Mouse (Mus musculus) cerebellum, adult 2 months (tissue): ENCODE results near the gene Fchsd2. TPM values are rescaled to one million over a fixed set of nuclear protein-coding genes. Genes with fewer than 3 reads are reported as not detected.

ENCODE experiments used
- DNase-seq, 2 experiments: peaks; one replicate each; pipeline ENCODE4 v3.0.0; 2021
- H3K27ac ChIP-seq: fragments of 200-500 bp; 2 replicates; pipeline ENCODE4 v1.5.1; 2012; ENCODE audit warnings: low read length, control low read depth, inconsistent platforms; ENCODE audit not compliant: insufficient read depth
- H3K27me3 ChIP-seq: fragments of 200-500 bp; 2 replicates; pipeline ENCODE4 v1.6.1; 2012; ENCODE audit warnings: inconsistent platforms, mild to moderate bottlenecking, low read length, moderate library complexity; ENCODE audit not compliant: control insufficient read depth, insufficient read depth
- H3K4me1 ChIP-seq: fragments of 200-500 bp; 2 replicates; pipeline ENCODE4 v1.6.1; 2011; ENCODE audit warnings: low read length; ENCODE audit not compliant: control insufficient read depth, insufficient read depth
- H3K4me3 ChIP-seq: fragments of 200-500 bp; replicated peaks from 2 replicates; pipeline ENCODE3; 2011; ENCODE audit warnings: mild to moderate bottlenecking, low read depth, low read length, control low read depth; ENCODE audit not compliant: insufficient read depth
- CTCF ChIP-seq: fragments of 200-500 bp; IDR thresholded peaks from 2 replicates; pipeline ENCODE4 v1.5.1; 2011; ENCODE audit warnings: low read depth, mild to moderate bottlenecking, control low read depth, low read length, moderate library complexity, borderline replicate concordance; ENCODE audit not compliant: insufficient read depth
- POLR2A ChIP-seq: fragments of 200-500 bp; IDR thresholded peaks from 2 replicates; pipeline ENCODE4 v1.6.1; 2011; ENCODE audit warnings: low read length, control low read depth, borderline replicate concordance; ENCODE audit not compliant: insufficient read depth
- WGBS: fragments of 180-500 bp; shearing (Covaris S2); methylation state at CpG from one replicate; pipeline ENCODE4 v1.1.7; 2018; 5-methylcytosine and 5-hydroxymethylcytosine counted together
- polyA plus RNA-seq: library from polyadenylated mRNA; depleted of rRNA; stranded (reverse); fragments of >200 nt; gene quantifications from 2 replicates; pipeline ENCODE4 v1.2.3, GENCODE M21; 2012

Fchsd2 gene
- polyA plus RNA-seq, 1 experiment: 29.3 TPM

GRCm38 (mm10) chr7:101099981-101100380 is 7.3 kb downstream of the Fchsd2 start:
- Histone ChIP-seq H3K27me3 (no peaks in the 10 kb centered on the region), H3K27ac (no peak overlapping the region), H3K4me3 (no peak overlapping the region), H3K4me1 (peaks cover 15% of the 10 kb centered on the region)
- no peak for TF ChIP-seq POLR2A
- WGBS: 82% methylated on average over 3 of the region's 3 CpGs
- DNase-seq: no peak

- DNase-seq: peak; percentile 84 to 86
- Histone ChIP-seq H3K27ac (peak overlapping the region; percentile 17), H3K4me3 (peak overlapping the region; percentile 10), H3K27me3 (no peaks in the 10 kb centered on the region), H3K4me1 (peaks cover 10% of the 10 kb centered on the region)
- 2% methylated on average over 10 of the region's 10 CpGs for WGBS
- TF ChIP-seq CTCF (no peak), POLR2A (no peak)
These were observed 8.6 kb downstream of the Fchsd2 start for GRCm38 (mm10) chr7:101101156-101101691.

DNA sequence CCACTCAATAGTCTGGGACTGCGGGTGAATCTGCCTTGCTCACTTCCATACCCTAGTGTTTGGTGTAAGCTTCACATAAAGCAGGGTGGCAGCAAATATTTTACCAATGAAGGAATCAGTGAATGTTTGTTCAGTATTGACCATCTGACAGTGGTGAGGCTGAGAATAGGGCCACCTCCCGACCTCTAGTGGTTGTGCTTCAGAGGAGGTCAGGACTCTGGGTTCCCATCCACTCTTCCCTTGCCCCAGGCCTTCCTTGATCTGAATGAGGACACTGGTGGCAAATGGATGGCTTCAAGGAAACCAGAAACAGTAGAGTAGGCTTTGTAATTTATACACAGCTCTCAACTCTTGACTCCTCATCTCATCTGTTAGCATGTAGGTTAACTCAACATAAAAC is 14.0 kb downstream of the Fchsd2 start:
- H3K27ac ChIP-seq: no peak overlapping the region
- 66% methylated on average over 2 of the region's 2 CpGs for WGBS
- peaks cover 3% of the 10 kb centered on the region for H3K4me1 ChIP-seq
- H3K27me3 ChIP-seq: no peaks in the 10 kb centered on the region
- DNase-seq: no peak
- no peak overlapping the region for H3K4me3 ChIP-seq
- TF ChIP-seq POLR2A (no peak), CTCF (no peak)

- Histone ChIP-seq H3K27me3 (no peaks in the 10 kb centered on the region), H3K4me3 (peak overlapping the region; percentile 99), H3K4me1 (peaks cover 3% of the 10 kb centered on the region; the same call in 1 of the 2 replicates), H3K27ac (peak overlapping the region; percentile 44; the same call in 1 of the 2 replicates)
- peak in 1 of 2 experiments; percentile 22 for DNase-seq
- TF ChIP-seq POLR2A (no peak), CTCF (no peak)
- WGBS: 30% methylated on average over 5 of the region's 5 CpGs
These were observed 14.6 kb downstream of the Fchsd2 start for GRCm38 (mm10) chr7:101107073-101107810.

DNA sequence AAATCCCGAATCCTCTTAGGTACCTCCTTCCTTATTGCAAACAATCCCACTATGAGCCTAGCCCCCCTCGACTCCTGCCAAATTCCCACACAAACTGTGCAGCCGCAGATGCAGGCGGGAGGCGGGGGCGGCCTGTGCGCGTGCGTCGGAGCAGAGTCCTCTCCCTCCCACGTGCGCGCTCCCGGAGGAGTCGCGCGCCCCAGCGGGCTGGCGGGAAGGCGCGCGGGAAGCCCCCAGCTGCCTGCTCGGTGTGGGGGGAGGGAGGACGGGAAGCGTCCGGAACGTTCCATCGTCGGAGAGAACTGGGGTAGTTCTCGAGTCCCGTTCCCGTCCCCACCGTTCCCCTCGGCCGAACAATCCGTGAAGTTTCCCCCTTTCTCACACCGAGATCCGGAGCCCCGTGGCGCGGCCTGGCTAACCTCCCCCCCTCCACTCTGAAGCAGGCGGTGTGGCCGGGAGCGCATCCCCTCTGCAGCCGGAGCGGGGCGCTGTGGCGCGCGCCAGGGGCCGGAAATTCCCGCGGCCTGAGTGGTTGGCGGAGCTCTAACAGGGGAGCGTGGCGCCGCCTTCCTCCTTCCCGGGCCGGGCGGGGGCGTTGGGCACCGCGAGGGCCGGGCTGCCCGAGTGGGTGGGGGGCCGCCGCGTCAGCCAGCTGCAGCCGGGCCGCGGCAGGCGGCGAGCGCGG is 15.4 kb downstream of the Fchsd2 start:
- peaks cover 3% of the 10 kb centered on the region; the same call in 1 of the 2 replicates for H3K4me1 ChIP-seq
- H3K27ac ChIP-seq: peak overlapping the region; percentile 44
- WGBS: under 1% methylated on average over 71 of the region's 75 CpGs
- peak overlapping the region; percentile 99 for H3K4me3 ChIP-seq
- no peaks in the 10 kb centered on the region for H3K27me3 ChIP-seq
- DNase-seq: peak; percentile 98 to 99
- TF ChIP-seq POLR2A: peak; percentile 66; the same call in 1 of the 2 replicates
- TF ChIP-seq CTCF: peak; percentile 62

GRCm38 (mm10) chr7:101108653-101109005 is 16.0 kb downstream of the Fchsd2 start:
- peak overlapping the region; percentile 99 for H3K4me3 ChIP-seq
- no peaks in the 10 kb centered on the region for H3K27me3 ChIP-seq
- TF ChIP-seq POLR2A (peak; percentile 45; the same call in 1 of the 2 replicates), CTCF (no peak)
- DNase-seq: peak in 1 of 2 experiments; percentile 80
- H3K4me1 ChIP-seq: peaks cover 3% of the 10 kb centered on the region; the same call in 1 of the 2 replicates
- peak overlapping the region; percentile 75 for H3K27ac ChIP-seq
- WGBS: under 1% methylated on average over 28 of the region's 35 CpGs

- H3K4me3 ChIP-seq: peak overlapping the region; percentile 99
- H3K4me1 ChIP-seq: peaks cover 3% of the 10 kb centered on the region; the same call in 1 of the 2 replicates
- under 1% methylated on average over 47 of the region's 47 CpGs for WGBS
- H3K27ac ChIP-seq: peak overlapping the region; percentile 75
- no peaks in the 10 kb centered on the region for H3K27me3 ChIP-seq
- TF ChIP-seq POLR2A: no peak
- no peak for TF ChIP-seq CTCF
- DNase-seq: peak; percentile 48 to 55
These were observed 16.6 kb downstream of the Fchsd2 start for GRCm38 (mm10) chr7:101109006-101109855.

- TF ChIP-seq POLR2A (no peak), CTCF (no peak)
- H3K4me1 ChIP-seq: peaks cover 3% of the 10 kb centered on the region; the same call in 1 of the 2 replicates
- H3K27me3 ChIP-seq: no peaks in the 10 kb centered on the region
- H3K4me3 ChIP-seq: peak overlapping the region; percentile 99
- DNase-seq: peak; percentile 34 to 50
- WGBS: 7% methylated on average over 8 of the region's 8 CpGs
- H3K27ac ChIP-seq: peak overlapping the region; percentile 12
These were observed 17.2 kb downstream of the Fchsd2 start for GRCm38 (mm10) chr7:101109856-101110350.
